Mouse (Mus musculus) midbrain, embryonic 14.5 days (tissue): ENCODE results near the gene Fam162a. TPM values are rescaled to one million over a fixed set of nuclear protein-coding genes. Genes with fewer than 3 reads are reported as not detected.
"Not testable (repeated sequence)": the region's sequence is repeated elsewhere in the genome, so short reads cannot be mapped to it uniquely, and the experiment has no call there.

ENCODE experiments used
- ATAC-seq: fragments of 200-750 bp; cut with Nextera tagmentation; 2 replicates; pipeline ENCODE4 v1.8.0; 2017; ENCODE audit warnings: moderate number of reproducible peaks, moderate library complexity; ENCODE audit not compliant: low FRiP score, low TSS enrichment
- DNase-seq: peaks from one replicate; pipeline ENCODE4 v3.0.0-alpha.2; 2015
- H3K27ac ChIP-seq: fragments of 300-500 bp; sonication (generic); replicated peaks from 2 replicates; pipeline ENCODE4 v1.5.1; 2014; ENCODE audit warnings: mild to moderate bottlenecking, low read depth, low read length, moderate library complexity
- H3K27me3 ChIP-seq: fragments of 300-500 bp; sonication (generic); 2 replicates; pipeline ENCODE4 v1.6.1; 2014; ENCODE audit warnings: low read length, control low read depth, mixed read lengths; ENCODE audit not compliant: control insufficient read depth, insufficient read depth
- H3K36me3 ChIP-seq: fragments of 300-500 bp; sonication (generic); 2 replicates; pipeline ENCODE4 v1.6.1; 2014; ENCODE audit warnings: low read length, control low read depth; ENCODE audit not compliant: control insufficient read depth, insufficient read depth
- H3K4me1 ChIP-seq: fragments of 300-500 bp; sonication (generic); 2 replicates; pipeline ENCODE4 v1.6.1; 2014; ENCODE audit warnings: mild to moderate bottlenecking, antibody characterized with exemption, low read length, control low read depth; ENCODE audit not compliant: control insufficient read depth, insufficient read depth
- H3K4me2 ChIP-seq: fragments of 300-500 bp; sonication (generic); 2 replicates; pipeline ENCODE4 v1.6.1; 2014; ENCODE audit warnings: mild to moderate bottlenecking, low read length, moderate library complexity
- H3K4me3 ChIP-seq: fragments of 300-500 bp; sonication (generic); replicated peaks from 2 replicates; pipeline ENCODE4 v1.5.1; 2014; ENCODE audit warnings: low read depth, low read length
- H3K9ac ChIP-seq: fragments of 300-500 bp; sonication (generic); replicated peaks from 2 replicates; pipeline ENCODE4 v1.6.1; 2014; ENCODE audit warnings: mild to moderate bottlenecking, low read length, moderate library complexity
- H3K9me3 ChIP-seq: fragments of 300-500 bp; sonication (generic); 2 replicates; pipeline ENCODE4 v1.6.1; 2016; ENCODE audit warnings: low read length, control low read depth, mixed read lengths; ENCODE audit not compliant: control insufficient read depth
- WGBS: fragments of 180-500 bp; shearing (Covaris S2); extraction: QIAGEN DNeasy Blood & Tissue Kit; methylation state at CpG from one replicate; pipeline ENCODE4 v1.1.7; 2014; 5-methylcytosine and 5-hydroxymethylcytosine counted together
- polyA plus RNA-seq: library from polyadenylated mRNA; unstranded; fragments of >200 nt; fragmentation: Nextera tagmentation; extraction: Ambion mirVana; gene quantifications from 2 replicates; pipeline ENCODE4 v1.2.1, GENCODE M21; 2014

The Fam162a gene
- polyA plus RNA-seq, 1 experiment from 2014 or later = 132 TPM

GRCm38 (mm10) chr16:36051491-36051890 lies 19.9 kb downstream of the Fam162a start:
- H3K4me3 ChIP-seq = no peak overlapping the region
- no peak overlapping the region for H3K27ac ChIP-seq
- no peaks in the 10 kb centered on the region for H3K4me1 ChIP-seq
- no peak for ATAC-seq
- H3K4me2 ChIP-seq = no peak overlapping the region
- DNase-seq = no peak
- 96% methylated on average over 6 of the region's 6 CpGs for WGBS
- no peak overlapping the region for H3K9ac ChIP-seq
- H3K27me3 ChIP-seq = no peaks in the 10 kb centered on the region
- no peaks in the 10 kb centered on the region for H3K9me3 ChIP-seq
- peaks cover 47% of the 10 kb centered on the region for H3K36me3 ChIP-seq

GRCm38 (mm10) chr16:36047538-36047937 lies 23.9 kb downstream of the Fam162a start:
- 90% methylated on average over 4 of the region's 4 CpGs for WGBS
- Histone ChIP-seq H3K27me3 (no peaks in the 10 kb centered on the region), H3K36me3 (peaks cover 76% of the 10 kb centered on the region)

GRCm38 (mm10) chr16:36043964-36044363 lies 27.4 kb downstream of the Fam162a start:
- 90% methylated on average over 4 of the region's 4 CpGs for WGBS
- H3K4me2 ChIP-seq = no peak overlapping the region
- no peak overlapping the region; the same call in 1 of the 2 replicates for H3K9ac ChIP-seq
- DNase-seq = no peak
- no peak overlapping the region for H3K4me3 ChIP-seq
- H3K4me1 ChIP-seq = peaks cover 19% of the 10 kb centered on the region
- no peak overlapping the region for H3K27ac ChIP-seq
- H3K9me3 ChIP-seq = no peaks in the 10 kb centered on the region
- no peaks in the 10 kb centered on the region for H3K27me3 ChIP-seq
- H3K36me3 ChIP-seq = peaks cover 51% of the 10 kb centered on the region
- ATAC-seq = no peak

More at GRCm38 (mm10) chr16:36047538-36047937, 23.9 kb downstream of the Fam162a start:
- no peak overlapping the region for H3K4me2 ChIP-seq
- H3K4me1 ChIP-seq = peaks cover 2% of the 10 kb centered on the region
- DNase-seq (no peak), ATAC-seq (no peak)
- no peak overlapping the region for H3K4me3 ChIP-seq
- H3K27ac ChIP-seq = no peak overlapping the region
- no peak overlapping the region for H3K9ac ChIP-seq
- H3K9me3 ChIP-seq = no peaks in the 10 kb centered on the region

GRCm38 (mm10) chr16:36043073-36043472 lies 28.3 kb downstream of the Fam162a start:
- H3K4me3 ChIP-seq = no peak overlapping the region
- ATAC-seq = no peak
- no peak overlapping the region for H3K27ac ChIP-seq
- no peaks in the 10 kb centered on the region for H3K9me3 ChIP-seq
- no peaks in the 10 kb centered on the region for H3K27me3 ChIP-seq
- H3K9ac ChIP-seq = no peak overlapping the region
- peaks cover 42% of the 10 kb centered on the region for H3K36me3 ChIP-seq
- DNase-seq = no peak
- H3K4me1 ChIP-seq = peaks cover 19% of the 10 kb centered on the region
- H3K4me2 ChIP-seq = no peak overlapping the region
- 89% methylated on average over 10 of the region's 10 CpGs for WGBS

- 34% methylated on average over 11 of the region's 11 CpGs for WGBS
- Histone ChIP-seq H3K9me3 (no peaks in the 10 kb centered on the region), H3K27me3 (no peaks in the 10 kb centered on the region), H3K4me2 (peak overlapping the region; percentile 84), H3K4me1 (peaks cover 19% of the 10 kb centered on the region), H3K9ac (peak overlapping the region; percentile 68), H3K4me3 (peak overlapping the region; percentile 63), H3K27ac (peak overlapping the region; percentile 68), H3K36me3 (peaks cover 34% of the 10 kb centered on the region)
- no peak; the same call in 1 of the 2 replicates for ATAC-seq
- no peak for DNase-seq
Observed at GRCm38 (mm10) chr16:36041625-36042020, 29.8 kb downstream of the Fam162a start.

GRCm38 (mm10) chr16:36040640-36041624 lies 30.5 kb downstream of the Fam162a start, which contains the start of gene Wdr5b:
Wdr5b (plus strand) TSS chr16:36041190.
- 4% methylated on average over 39 of the region's 39 CpGs for WGBS
- Histone ChIP-seq H3K4me2 (peak within 1 kb of the TSS; percentile 84), H3K9ac (peak within 1 kb of the TSS; percentile 68), H3K4me1 (peaks cover 19% of the 10 kb centered on the region), H3K27ac (peak within 1 kb of the TSS; percentile 68), H3K27me3 (no peaks in the 10 kb centered on the region), H3K36me3 (peaks cover 30% of the 10 kb centered on the region), H3K4me3 (peak within 1 kb of the TSS; percentile 63), H3K9me3 (no peaks in the 10 kb centered on the region)
- peak; percentile 96 for ATAC-seq
- peak; percentile 99 for DNase-seq

- H3K4me1 ChIP-seq, H3K4me3 ChIP-seq, DNase-seq, H3K9me3 ChIP-seq, H3K27ac ChIP-seq, H3K27me3 ChIP-seq, H3K4me2 ChIP-seq, ATAC-seq, H3K9ac ChIP-seq: not testable (repeated sequence)
- H3K36me3 ChIP-seq = peaks cover 56% of the 10 kb centered on the region
- 85% methylated on average over 1 of the region's 2 CpGs for WGBS
Observed at GRCm38 (mm10) chr16:36028120-36028519, 43.3 kb downstream of the Fam162a start.

- Histone ChIP-seq H3K27me3 (no peaks in the 10 kb centered on the region), H3K4me2 (no peak overlapping the region), H3K36me3 (peaks cover 56% of the 10 kb centered on the region), H3K4me1 (no peaks in the 10 kb centered on the region), H3K9ac (no peak overlapping the region), H3K4me3 (no peak overlapping the region), H3K27ac (no peak overlapping the region), H3K9me3 (no peaks in the 10 kb centered on the region)
- WGBS = 92% methylated on average over 1 of the region's 1 CpGs
- no peak for ATAC-seq
- no peak for DNase-seq
Observed at GRCm38 (mm10) chr16:36016335-36016734, 55.1 kb downstream of the Fam162a start.
